Mouse (Mus musculus): ENCODE measurements at regions not wholly inside any gene's neighbourhood (a gene's known extent, or its start where the extent isn't known, plus 50 kb on each side); places are given as distances from the start of the nearest gene placed in this dataset.
A peak's percentile ranks its signal among the peaks of the same experiment; 100 is the strongest.

DNA sequence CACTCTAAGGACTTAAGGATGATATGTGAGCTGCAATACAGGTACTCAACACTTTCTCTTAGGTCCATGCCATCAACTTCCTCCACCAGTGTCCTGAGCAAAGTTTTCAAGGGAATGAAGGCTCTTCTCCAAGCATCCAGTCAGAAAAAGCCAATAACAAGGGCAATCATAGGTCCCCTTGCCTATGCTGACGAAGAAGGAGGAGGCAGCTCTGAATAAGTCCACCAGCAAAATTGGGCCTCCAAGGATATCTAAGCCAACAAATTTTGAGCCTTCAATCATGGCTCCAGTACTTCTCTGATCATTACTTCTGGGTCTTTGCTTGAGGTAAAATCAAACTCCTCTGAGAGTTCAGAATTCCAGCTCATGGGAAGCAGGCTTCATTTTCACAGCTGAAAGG lies 293.1 kb downstream of the Snurf start:
- peak; percentile 8 for DNase-seq (ENCODE audit: low spot score)
